Mouse (Mus musculus) lung, adult 2 months (tissue): ENCODE data around the gene Cpd.

Source experiments
- CTCF ChIP-seq: fragments of 200-500 bp; IDR thresholded peaks from 2 replicates; pipeline ENCODE4 v1.5.1; 2011; ENCODE audit warnings: mild to moderate bottlenecking, low read length, control low read depth; ENCODE audit not compliant: insufficient read depth
- POLR2A ChIP-seq: fragments of 200-500 bp; IDR thresholded peaks from 2 replicates; pipeline ENCODE4 v1.6.1; 2011; ENCODE audit warnings: low read depth, mild to moderate bottlenecking, control low read depth, low read length, borderline replicate concordance; ENCODE audit errors: extremely low read depth

DNA sequence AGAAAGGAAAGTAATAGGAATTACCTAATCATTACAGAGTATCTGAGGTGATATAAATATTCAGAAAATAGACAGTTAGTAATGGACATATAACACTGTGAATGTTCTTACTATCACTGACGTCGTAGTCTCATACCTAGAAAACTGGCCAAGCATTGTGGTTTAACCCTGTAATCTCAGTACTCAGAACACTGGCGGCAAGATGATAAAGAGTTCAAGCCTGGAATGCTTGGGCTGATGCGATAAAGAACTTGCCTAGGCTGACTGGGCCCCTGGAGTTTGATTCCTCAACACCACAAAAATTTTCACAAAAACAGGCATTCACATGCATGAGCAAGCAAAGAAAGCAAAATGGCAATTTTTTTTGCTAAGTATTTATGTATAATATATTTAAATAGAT is 8.2 kb downstream of the Cpd start:
- TF ChIP-seq CTCF (no peak), POLR2A (no peak)
